Mouse (Mus musculus): Measurements from ENCODE around the gene Oscp1. TPM values are rescaled to one million over a fixed set of nuclear protein-coding genes. Genes with fewer than 3 reads are reported as not detected.

The Oscp1 gene
- polyA plus RNA-seq (2012; fragmentation: generic; extraction: Trizol), result 10 to 100 TPM; 26.3 to 36.2 TPM

GRCm38 (mm10) chr4:126058134-126058996, at the start of gene Oscp1:
TSS of gene Oscp1 (plus strand) at chr4:126058565.

DNA sequence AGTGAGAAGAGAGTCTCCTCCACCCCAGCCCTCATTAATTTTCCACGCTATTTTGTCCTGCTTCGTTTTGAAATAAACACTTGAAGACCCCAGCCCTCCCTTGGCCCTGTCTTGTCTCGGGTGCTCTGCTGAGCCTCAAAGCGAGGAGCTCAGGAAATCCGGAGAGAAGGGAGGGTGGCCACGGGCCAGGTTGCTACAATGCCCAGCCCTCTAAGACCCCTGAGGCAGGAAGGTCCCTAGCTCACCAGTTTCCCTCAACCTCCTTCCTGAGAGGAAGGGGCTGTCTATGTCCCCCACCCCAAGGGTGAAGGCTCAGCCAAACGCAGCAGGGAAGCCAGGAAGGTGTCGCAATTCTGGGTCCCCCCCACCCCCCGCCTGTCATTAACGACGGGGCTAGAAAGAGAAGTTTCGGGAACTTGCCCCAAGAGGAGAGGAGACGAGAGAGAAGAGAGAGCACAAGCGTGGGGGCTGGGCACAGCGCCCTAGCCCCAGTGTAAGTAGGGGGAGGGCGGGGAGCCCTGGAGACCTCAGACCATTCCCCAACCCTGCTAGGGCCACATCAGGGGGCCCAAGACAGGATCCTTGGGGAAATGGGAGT, 34.0 kb upstream of the Oscp1 start, which contains the start of gene Csf3r:
Gene Csf3r, plus strand, starts transcription at position 248 of the 598 bp plus-strand sequence.

GRCm38 (mm10) chr4:126046851-126047585, 11.3 kb upstream of the Oscp1 start, which contains the start of gene Mrps15:
TSS of gene Mrps15 (plus strand) at chr4:126046925.

GRCm38 (mm10) chr4:126096464-126097111, 38.2 kb downstream of the Oscp1 start, which contains the start of gene Lsm10:
TSS of gene Lsm10 (plus strand) at chr4:126096623.

DNA sequence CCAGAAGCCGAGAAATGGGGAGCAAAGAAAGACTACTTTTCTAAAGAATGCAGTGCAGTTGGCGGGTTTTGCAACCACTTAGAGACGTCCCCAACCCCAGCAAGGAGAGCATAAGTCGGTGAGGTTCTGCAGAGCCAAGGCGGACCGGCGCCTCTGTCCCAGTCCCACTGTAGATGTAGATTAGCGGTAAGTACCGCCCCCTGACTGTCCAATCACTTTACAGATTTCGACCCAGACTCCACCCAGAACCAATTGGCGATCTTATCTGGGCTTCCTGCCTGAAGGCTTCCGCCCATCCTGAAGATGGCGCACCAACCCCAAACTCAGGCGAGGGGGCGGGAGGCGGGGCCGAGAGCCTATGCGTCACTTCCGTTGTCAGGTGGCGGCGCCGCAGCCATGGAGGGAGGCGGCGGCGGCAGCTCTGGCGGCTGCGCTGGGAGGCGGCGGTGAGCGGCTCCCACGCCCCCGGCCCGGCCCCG, 45.3 kb downstream of the Oscp1 start, which contains the start of gene Stk40:
Gene Stk40, plus strand, starts transcription at position 368 of the 479 bp plus-strand sequence.

Other genes with a start within 250 kb of the Oscp1 start
- not detected for gene Csf3r, start 34.0 kb upstream of the Oscp1 start, polyA plus RNA-seq (2012; fragmentation: generic; extraction: Trizol)
- 100 to 1,000 TPM in 1 of 2 experiments, 10 to 100 TPM in 1; 71.9 to 114 TPM for gene Mrps15, start 11.6 kb upstream of the Oscp1 start, polyA plus RNA-seq (2012; fragmentation: generic; extraction: Trizol)
- gene Lsm10, start 38.1 kb downstream of the Oscp1 start, polyA plus RNA-seq (2012; fragmentation: generic; extraction: Trizol), result 10 to 100 TPM; 33.7 to 54.4 TPM
- gene Stk40, start 45.4 kb downstream of the Oscp1 start, polyA plus RNA-seq (2012; fragmentation: generic; extraction: Trizol), result 1 to 10 TPM; 2.4 to 8.0 TPM
- under 1 TPM; 0.04 to 0.39 TPM for gene Eva1b, start 89.2 kb downstream of the Oscp1 start, polyA plus RNA-seq (2012; fragmentation: generic; extraction: Trizol)
- gene Sh3d21, start 104.9 kb downstream of the Oscp1 start, polyA plus RNA-seq (2012; fragmentation: generic; extraction: Trizol), result under 1 TPM; 0.09 to 0.22 TPM
- 10 to 100 TPM; 11.5 to 69.4 TPM for gene Thrap3, start 144.2 kb downstream of the Oscp1 start, polyA plus RNA-seq (2012; fragmentation: generic; extraction: Trizol)
- gene Map7d1, start 197.8 kb downstream of the Oscp1 start, polyA plus RNA-seq (2012; fragmentation: generic; extraction: Trizol), result 100 to 1,000 TPM in 1 of 2 experiments, 10 to 100 TPM in 1; 63.4 to 111 TPM
- gene Trappc3, start 203.8 kb downstream of the Oscp1 start, polyA plus RNA-seq (2012; fragmentation: generic; extraction: Trizol), result 100 to 1,000 TPM in 1 of 2 experiments, 10 to 100 TPM in 1; 66.0 to 113 TPM
- gene Col8a2, start 228.2 kb downstream of the Oscp1 start, polyA plus RNA-seq (2012; fragmentation: generic; extraction: Trizol), result 10 to 100 TPM in 1 of 2 experiments, under 1 TPM in 1; 0.14 to 10.3 TPM